Mouse (Mus musculus) heart, adult 2 months (tissue): ENCODE results near the gene Arl3.

Experiments
- CTCF ChIP-seq: fragments of 200-600 bp; IDR thresholded peaks from 2 replicates; pipeline ENCODE4 v1.8.1; 2022; ENCODE audit warnings: antibody characterized with exemption, mild to moderate bottlenecking, moderate library complexity
- EP300 ChIP-seq: fragments of 200-500 bp; IDR thresholded peaks from 2 replicates; pipeline ENCODE4 v1.6.1; 2011; ENCODE audit warnings: low read depth, low read length, control low read depth; ENCODE audit not compliant: insufficient read depth
- POLR2A ChIP-seq: fragments of 200-500 bp; IDR thresholded peaks from 2 replicates; pipeline ENCODE4 v1.6.1; 2011; ENCODE audit warnings: mild to moderate bottlenecking, low read depth, low read length, control low read depth; ENCODE audit not compliant: insufficient read depth

DNA sequence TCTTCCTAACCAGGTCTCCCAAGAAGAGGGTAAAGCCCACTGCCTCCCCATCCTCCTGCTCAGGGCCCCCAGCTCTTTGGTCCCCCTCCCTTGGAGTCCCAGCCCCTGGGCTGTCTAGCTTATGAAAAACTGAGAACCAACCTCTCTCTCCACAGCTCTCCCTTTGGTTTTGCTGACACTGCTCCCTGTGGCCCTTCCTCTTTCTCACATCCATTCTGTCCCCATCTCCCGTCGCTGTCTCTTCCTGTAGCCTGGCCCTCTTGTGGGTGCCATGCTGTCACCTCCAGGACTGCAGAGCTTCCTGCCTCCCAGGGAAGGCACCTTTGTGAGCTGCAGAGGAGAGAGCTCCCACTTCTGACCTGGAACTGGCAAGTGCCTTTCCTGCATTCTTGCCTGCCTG lies 86.3 kb downstream of the Arl3 start:
- no peak for TF ChIP-seq CTCF
- TF ChIP-seq EP300 = no peak
- TF ChIP-seq POLR2A = no peak
